Mouse (Mus musculus): ENCODE data around the gene Fbxo8. TPM values are rescaled to one million over a fixed set of nuclear protein-coding genes. Genes with fewer than 3 reads are reported as not detected.

Fbxo8 gene
- polyA plus RNA-seq, 1 experiment from 2014 or later: 43.1 TPM

- no peaks in the 10 kb centered on the region for H3K4me1 ChIP-seq (replicated peaks; ENCODE audit: control insufficient read depth, insufficient read depth, low read length)
- no peak overlapping the region for H3K27ac ChIP-seq (ENCODE audit: low read depth, low read length)
- peak overlapping the region; percentile 55 for H3K4me2 ChIP-seq (replicated peaks; ENCODE audit: low read depth)
- peaks cover 5% of the 10 kb centered on the region; the same call in 1 of the 2 replicates for H3K27me3 ChIP-seq (replicated peaks; ENCODE audit: control insufficient read depth, insufficient read depth, low read length)
- peak; percentile 68; the same call in 1 of the 2 replicates for ATAC-seq
- 6% methylated on average over 18 of the region's 18 CpGs for WGBS
- no peaks in the 10 kb centered on the region for H3K36me3 ChIP-seq (ENCODE audit: control insufficient read depth, insufficient read depth)
- H3K9me3 ChIP-seq (ENCODE audit: control insufficient read depth): no peaks in the 10 kb centered on the region
- H3K9ac ChIP-seq (ENCODE audit: low read depth, low read length): no peak overlapping the region
- no peak for TF ChIP-seq CTCF (IDR thresholded peaks at IDR 0.05; ENCODE audit: low read depth)
- H3K4me3 ChIP-seq (ENCODE audit: low read depth, low read length): peak overlapping the region; percentile 21; the same call in 1 of the 2 replicates
These were observed 71.7 kb downstream of the Fbxo8 start for GRCm38 (mm10) chr8:56622470-56623024.

GRCm38 (mm10) chr8:56623346-56623745 lies 72.5 kb downstream of the Fbxo8 start:
- Histone ChIP-seq H3K4me3 (ENCODE audit: low read depth, low read length) (no peak overlapping the region; the same call in 1 of the 2 replicates), H3K36me3 (ENCODE audit: control insufficient read depth, insufficient read depth) (no peaks in the 10 kb centered on the region), H3K4me2 (replicated peaks; ENCODE audit: low read depth) (peak overlapping the region; percentile 55), H3K27ac (ENCODE audit: low read depth, low read length) (no peak overlapping the region), H3K9me3 (ENCODE audit: control insufficient read depth) (no peaks in the 10 kb centered on the region), H3K4me1 (replicated peaks; ENCODE audit: control insufficient read depth, insufficient read depth, low read length) (no peaks in the 10 kb centered on the region), H3K27me3 (replicated peaks; ENCODE audit: control insufficient read depth, insufficient read depth, low read length) (peaks cover 5% of the 10 kb centered on the region; the same call in 1 of the 2 replicates), H3K9ac (ENCODE audit: low read depth, low read length) (no peak overlapping the region)
- WGBS: 27% methylated on average over 10 of the region's 10 CpGs
- TF ChIP-seq CTCF (IDR thresholded peaks at IDR 0.05; ENCODE audit: low read depth): no peak
- ATAC-seq: no peak

- Histone ChIP-seq H3K4me1 (replicated peaks; ENCODE audit: control insufficient read depth, insufficient read depth, low read length) (no peaks in the 10 kb centered on the region), H3K27me3 (replicated peaks; ENCODE audit: control insufficient read depth, insufficient read depth, low read length) (no peaks in the 10 kb centered on the region), H3K9ac (ENCODE audit: low read depth, low read length) (no peak overlapping the region), H3K4me3 (ENCODE audit: low read depth, low read length) (no peak overlapping the region), H3K9me3 (ENCODE audit: control insufficient read depth) (no peaks in the 10 kb centered on the region), H3K36me3 (ENCODE audit: control insufficient read depth, insufficient read depth) (no peaks in the 10 kb centered on the region), H3K27ac (ENCODE audit: low read depth, low read length) (no peak overlapping the region), H3K4me2 (replicated peaks; ENCODE audit: low read depth) (no peak overlapping the region)
- no peak for TF ChIP-seq CTCF (IDR thresholded peaks at IDR 0.05; ENCODE audit: low read depth)
- ATAC-seq: no peak
- 41% methylated on average over 4 of the region's 4 CpGs for WGBS
These were observed 78.3 kb downstream of the Fbxo8 start for GRCm38 (mm10) chr8:56629160-56629559.

- 61% methylated on average over 6 of the region's 6 CpGs for WGBS
These were observed 88.4 kb downstream of the Fbxo8 start for GRCm38 (mm10) chr8:56639277-56639676.

More at GRCm38 (mm10) chr8:56639277-56639676, 88.4 kb downstream of the Fbxo8 start:
- Histone ChIP-seq H3K27ac (ENCODE audit: low read depth, low read length) (no peak overlapping the region), H3K4me2 (replicated peaks; ENCODE audit: low read depth) (no peak overlapping the region), H3K27me3 (replicated peaks; ENCODE audit: control insufficient read depth, insufficient read depth, low read length) (no peaks in the 10 kb centered on the region), H3K36me3 (ENCODE audit: control insufficient read depth, insufficient read depth) (no peaks in the 10 kb centered on the region), H3K9me3 (ENCODE audit: control insufficient read depth) (no peaks in the 10 kb centered on the region), H3K4me1 (replicated peaks; ENCODE audit: control insufficient read depth, insufficient read depth, low read length) (no peaks in the 10 kb centered on the region), H3K4me3 (ENCODE audit: low read depth, low read length) (no peak overlapping the region), H3K9ac (ENCODE audit: low read depth, low read length) (no peak overlapping the region)
- no peak for TF ChIP-seq CTCF (IDR thresholded peaks at IDR 0.05; ENCODE audit: low read depth)
- no peak for ATAC-seq

Small RNAs within 50 kb of the gene (microRNA-seq; reads per million reads assigned to microRNA genes)
- gene Gm25992: not detected

Other genes starting within 250 kb of the Fbxo8 start
- 13.5 and 14.7 TPM in 2 replicates for gene Cep44, start within 50 bp of the Fbxo8 start, polyA plus RNA-seq (2015; fragmentation: Nextera tagmentation; extraction: Ambion mirVana)